Mouse (Mus musculus) liver, embryonic 13.5 days (tissue): ENCODE data around the gene Tiam2. TPM values are rescaled to one million over a fixed set of nuclear protein-coding genes. Genes with fewer than 3 reads are reported as not detected.
"Not testable (repeated sequence)": the region's sequence is repeated elsewhere in the genome, so short reads cannot be mapped to it uniquely, and the experiment has no call there.

Experiments
- ATAC-seq: fragments of 200-750 bp; cut with Nextera tagmentation; 2 replicates; pipeline ENCODE4 v1.8.0; 2017; ENCODE audit warnings: low read depth, mild to moderate bottlenecking, moderate number of reproducible peaks, moderate library complexity
- DNase-seq: peaks from one replicate; pipeline ENCODE4 v3.0.0; 2022
- H3K27ac ChIP-seq: fragments of 300-500 bp; sonication (generic); 2 replicates; pipeline ENCODE4 v1.5.1; 2015; ENCODE audit warnings: moderate library complexity, mild to moderate bottlenecking, inconsistent platforms
- H3K27me3 ChIP-seq: fragments of 300-500 bp; sonication (generic); 2 replicates; pipeline ENCODE4 v1.6.1; 2015; ENCODE audit warnings: mild to moderate bottlenecking, inconsistent platforms
- H3K36me3 ChIP-seq: fragments of 300-500 bp; sonication (generic); 2 replicates; pipeline ENCODE4 v1.6.1; 2015; ENCODE audit warnings: mild to moderate bottlenecking, inconsistent platforms
- H3K4me1 ChIP-seq: fragments of 300-500 bp; sonication (generic); replicated peaks from 2 replicates; pipeline ENCODE4 v1.6.1; 2015; ENCODE audit warnings: inconsistent platforms
- H3K4me2 ChIP-seq: fragments of 300-500 bp; sonication (generic); 2 replicates; pipeline ENCODE4 v1.6.1; 2015; ENCODE audit warnings: inconsistent platforms, mild to moderate bottlenecking, moderate library complexity
- H3K4me3 ChIP-seq: fragments of 300-500 bp; sonication (generic); replicated peaks from 2 replicates; pipeline ENCODE4 v1.5.1; 2015; ENCODE audit warnings: mild to moderate bottlenecking, inconsistent platforms
- H3K9ac ChIP-seq: fragments of 300-500 bp; sonication (generic); 2 replicates; pipeline ENCODE4 v1.6.1; 2015; ENCODE audit warnings: mild to moderate bottlenecking, inconsistent platforms
- H3K9me3 ChIP-seq: fragments of 300-500 bp; sonication (generic); replicated peaks from 2 replicates; pipeline ENCODE4 v1.6.1; 2016; ENCODE audit warnings: inconsistent platforms
- WGBS: fragments of 180-500 bp; shearing (Covaris S2); methylation state at CpG from one replicate; pipeline ENCODE4 v1.1.7; 2015; ENCODE audit not compliant: insufficient replicate concordance; 5-methylcytosine and 5-hydroxymethylcytosine counted together
- polyA plus RNA-seq: library from polyadenylated mRNA; unstranded; fragments of >200 nt; fragmentation: Nextera tagmentation; extraction: Ambion mirVana; gene quantifications from 2 replicates; pipeline ENCODE4 v1.2.1, GENCODE M21; 2015

The Tiam2 gene
- polyA plus RNA-seq, 1 experiment from 2014 or later, result 0.59 TPM

DNA sequence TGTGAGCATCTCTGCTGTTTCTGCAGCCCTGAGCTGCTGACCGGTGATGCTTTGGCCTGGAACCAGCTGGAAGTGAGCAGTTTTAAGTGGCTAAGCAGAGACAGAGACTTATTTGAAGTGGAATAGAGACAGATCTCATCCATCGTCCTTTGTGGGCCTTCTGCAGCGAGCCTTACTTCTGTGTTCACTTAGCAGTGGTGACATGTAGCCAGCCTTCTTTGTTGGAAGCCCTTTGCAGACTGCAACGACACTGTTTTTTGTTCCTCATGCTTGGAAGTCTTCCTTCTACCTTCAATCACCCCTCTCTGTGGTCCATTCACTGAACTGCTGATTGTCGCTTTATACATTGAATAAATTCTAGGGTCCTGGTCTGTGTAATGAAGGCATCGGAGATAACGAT lies 18.5 kb downstream of the Tiam2 start:
- H3K36me3 ChIP-seq, result no peaks in the 10 kb centered on the region
- no peak overlapping the region for H3K27ac ChIP-seq
- H3K4me1 ChIP-seq, result no peaks in the 10 kb centered on the region
- no peaks in the 10 kb centered on the region for H3K9me3 ChIP-seq
- ATAC-seq (no peak), DNase-seq (no peak)
- 74% methylated on average over 7 of the region's 7 CpGs for WGBS
- no peaks in the 10 kb centered on the region for H3K27me3 ChIP-seq
- no peak overlapping the region for H3K4me2 ChIP-seq
- no peak overlapping the region for H3K4me3 ChIP-seq
- no peak overlapping the region for H3K9ac ChIP-seq

DNA sequence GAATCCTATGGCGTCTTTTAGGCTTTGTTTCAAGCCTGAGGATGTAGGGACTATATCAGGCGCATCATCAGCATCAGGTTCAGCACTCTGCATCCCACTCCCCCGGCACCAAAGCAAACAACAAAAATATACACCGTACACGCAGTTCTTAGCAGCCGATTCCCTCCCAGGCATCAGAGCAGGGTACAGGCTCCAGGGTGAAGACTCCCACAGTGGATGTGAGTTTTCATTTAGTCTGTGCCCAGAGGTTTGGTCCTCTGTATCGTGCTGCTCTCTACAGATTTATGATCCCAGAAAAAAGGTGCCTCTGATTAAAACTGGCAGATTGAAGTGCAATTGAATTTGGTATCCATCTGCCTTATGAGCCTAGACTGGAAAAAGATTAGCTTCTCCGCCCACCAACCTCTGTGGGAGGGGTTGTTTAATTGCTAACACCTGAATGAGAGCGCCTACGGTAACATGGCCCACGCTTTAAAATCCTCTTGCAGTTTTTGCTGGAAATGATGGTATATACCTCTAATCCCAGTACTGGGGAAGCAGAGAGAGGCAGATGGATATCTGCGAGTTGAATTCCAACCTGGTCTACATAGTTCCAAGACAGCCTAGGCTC lies 19.0 kb downstream of the Tiam2 start:
- DNase-seq, result no peak
- no peaks in the 10 kb centered on the region for H3K9me3 ChIP-seq
- WGBS, result 67% methylated on average over 12 of the region's 12 CpGs
- H3K4me1 ChIP-seq, result no peaks in the 10 kb centered on the region
- no peak for ATAC-seq
- no peaks in the 10 kb centered on the region for H3K27me3 ChIP-seq
- no peak overlapping the region for H3K4me3 ChIP-seq
- H3K27ac ChIP-seq, result no peak overlapping the region
- H3K9ac ChIP-seq, result no peak overlapping the region
- H3K4me2 ChIP-seq, result no peak overlapping the region
- no peaks in the 10 kb centered on the region for H3K36me3 ChIP-seq

DNA sequence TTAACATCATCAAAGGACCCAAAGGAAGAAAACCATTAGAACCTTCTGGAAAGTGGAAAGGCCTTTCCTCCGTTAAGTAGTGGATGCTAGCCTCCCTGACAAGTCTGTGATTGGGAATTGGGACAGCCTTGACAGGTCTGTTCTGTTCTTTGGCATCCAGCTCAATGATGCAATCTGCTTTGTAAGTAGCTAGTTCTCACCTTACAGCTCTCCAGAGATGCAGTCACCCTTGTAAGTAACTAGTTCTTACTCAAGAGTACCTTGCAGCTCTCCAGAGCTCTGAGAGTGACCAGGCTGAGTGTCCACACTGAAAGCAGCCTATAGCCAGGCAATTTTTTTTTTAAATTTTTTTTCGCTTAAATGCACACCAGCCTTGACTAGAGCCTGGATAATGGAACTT lies 21.4 kb downstream of the Tiam2 start:
- H3K27me3 ChIP-seq, result no peaks in the 10 kb centered on the region
- DNase-seq (no peak), ATAC-seq (no peak)
- H3K36me3 ChIP-seq, result no peaks in the 10 kb centered on the region
- WGBS, result 52% methylated on average over 2 of the region's 2 CpGs
- H3K4me2 ChIP-seq, result no peak overlapping the region
- no peaks in the 10 kb centered on the region for H3K9me3 ChIP-seq
- no peak overlapping the region for H3K27ac ChIP-seq
- H3K9ac ChIP-seq, result no peak overlapping the region
- no peaks in the 10 kb centered on the region for H3K4me1 ChIP-seq
- H3K4me3 ChIP-seq, result no peak overlapping the region

DNA sequence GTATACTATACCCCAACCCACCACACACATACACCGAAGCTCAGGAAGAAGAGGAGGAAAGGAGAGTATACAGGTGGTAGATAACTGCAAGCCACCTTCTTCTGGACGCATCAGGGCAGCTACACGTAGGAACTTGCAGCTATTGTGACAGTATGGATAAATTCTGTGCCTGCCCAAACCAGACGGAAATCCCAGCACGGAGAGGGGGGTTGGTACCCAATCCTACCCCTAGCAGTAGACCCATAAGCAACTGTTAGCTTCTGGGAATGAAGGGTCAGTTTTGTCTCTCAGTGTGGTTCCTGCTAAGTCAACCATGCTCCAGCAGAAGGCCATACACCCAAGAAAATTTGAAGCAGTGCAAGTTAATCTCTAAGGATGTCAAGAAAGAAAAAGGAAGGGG lies 23.0 kb downstream of the Tiam2 start:
- no peak overlapping the region for H3K4me2 ChIP-seq
- ATAC-seq (no peak), DNase-seq (no peak)
- 66% methylated on average over 5 of the region's 5 CpGs for WGBS
- H3K27me3 ChIP-seq, result no peaks in the 10 kb centered on the region
- no peaks in the 10 kb centered on the region for H3K4me1 ChIP-seq
- no peak overlapping the region for H3K4me3 ChIP-seq
- no peaks in the 10 kb centered on the region for H3K9me3 ChIP-seq
- H3K27ac ChIP-seq, result no peak overlapping the region
- no peak overlapping the region for H3K9ac ChIP-seq
- no peaks in the 10 kb centered on the region for H3K36me3 ChIP-seq

DNA sequence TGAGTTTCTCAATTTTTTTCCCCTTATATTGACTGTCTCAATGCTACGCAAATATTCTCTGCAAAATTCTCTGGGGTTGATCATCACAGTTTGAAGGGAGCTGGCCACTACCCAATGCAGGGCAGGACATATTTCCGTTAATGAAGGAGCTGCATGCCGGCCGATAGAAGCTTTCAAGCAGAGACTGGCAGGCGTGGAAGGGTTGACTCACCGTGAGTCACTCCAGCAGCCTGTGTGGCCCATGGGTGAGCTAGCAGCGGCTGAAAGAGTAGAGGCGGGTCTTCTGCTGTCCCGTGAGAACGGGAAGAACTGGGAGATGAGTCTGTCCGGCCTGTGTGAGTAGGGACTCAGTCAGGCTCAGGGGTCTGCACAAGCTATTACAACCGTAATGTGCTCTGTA lies 23.6 kb downstream of the Tiam2 start:
- WGBS, result 54% methylated on average over 12 of the region's 12 CpGs
- Histone ChIP-seq H3K27ac (no peak overlapping the region), H3K4me3 (no peak overlapping the region), H3K9ac (no peak overlapping the region), H3K27me3 (no peaks in the 10 kb centered on the region), H3K4me2 (no peak overlapping the region), H3K36me3 (no peaks in the 10 kb centered on the region), H3K4me1 (no peaks in the 10 kb centered on the region), H3K9me3 (no peaks in the 10 kb centered on the region)
- ATAC-seq (no peak), DNase-seq (no peak)

DNA sequence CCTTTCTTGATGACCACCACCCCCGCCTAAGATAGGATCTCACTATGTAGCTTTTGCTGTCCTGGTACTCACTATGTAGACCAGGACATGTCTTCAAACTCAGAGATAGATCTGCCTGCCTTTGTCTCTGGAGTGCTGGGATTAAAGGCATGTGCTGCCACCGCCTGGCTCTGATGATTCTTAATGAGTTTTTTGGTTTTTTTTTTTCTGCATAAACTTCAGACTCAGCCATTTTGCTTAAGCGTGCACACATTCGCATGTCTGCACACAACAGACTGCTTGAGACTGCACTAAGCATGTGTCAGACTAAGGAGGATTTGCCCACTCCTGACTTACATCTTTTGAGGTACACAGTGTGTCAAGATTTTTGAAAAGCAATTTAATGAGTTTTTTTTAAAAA lies 24.0 kb downstream of the Tiam2 start:
- H3K4me1 ChIP-seq, result no peaks in the 10 kb centered on the region
- H3K4me2 ChIP-seq, result no peak overlapping the region
- no peaks in the 10 kb centered on the region for H3K27me3 ChIP-seq
- DNase-seq, result no peak
- no peaks in the 10 kb centered on the region for H3K9me3 ChIP-seq
- H3K27ac ChIP-seq, result no peak overlapping the region
- ATAC-seq, result no peak
- no peaks in the 10 kb centered on the region for H3K36me3 ChIP-seq
- no peak overlapping the region for H3K4me3 ChIP-seq
- no peak overlapping the region for H3K9ac ChIP-seq
- WGBS, result 69% methylated on average over 4 of the region's 4 CpGs

DNA sequence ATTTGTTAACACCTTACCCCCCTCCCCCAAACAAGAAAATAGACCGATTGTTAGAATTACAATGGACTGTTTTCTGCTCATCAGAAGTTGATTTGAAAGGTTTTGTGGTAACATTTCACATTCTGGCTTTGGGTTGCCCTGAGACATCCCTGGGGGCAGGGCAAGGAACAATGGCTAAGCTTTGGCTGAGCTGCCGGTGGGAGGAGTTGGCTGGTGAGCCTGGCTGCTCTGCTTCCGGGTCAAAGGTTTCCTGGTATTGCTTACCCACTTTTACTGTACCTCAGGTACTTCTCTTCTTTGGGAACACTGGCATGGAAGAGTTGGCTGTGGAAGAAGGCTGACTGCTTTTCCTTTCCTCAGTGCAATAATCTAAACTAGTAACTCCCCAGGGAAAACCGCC lies 25.3 kb downstream of the Tiam2 start:
- H3K4me1 ChIP-seq, result no peaks in the 10 kb centered on the region
- H3K36me3 ChIP-seq, result no peaks in the 10 kb centered on the region
- no peak for DNase-seq
- 56% methylated on average over 4 of the region's 4 CpGs for WGBS
- H3K9ac ChIP-seq, result no peak overlapping the region
- ATAC-seq, result no peak
- no peak overlapping the region for H3K4me3 ChIP-seq
- no peaks in the 10 kb centered on the region for H3K9me3 ChIP-seq
- H3K4me2 ChIP-seq, result no peak overlapping the region
- H3K27ac ChIP-seq, result no peak overlapping the region
- no peaks in the 10 kb centered on the region for H3K27me3 ChIP-seq

DNA sequence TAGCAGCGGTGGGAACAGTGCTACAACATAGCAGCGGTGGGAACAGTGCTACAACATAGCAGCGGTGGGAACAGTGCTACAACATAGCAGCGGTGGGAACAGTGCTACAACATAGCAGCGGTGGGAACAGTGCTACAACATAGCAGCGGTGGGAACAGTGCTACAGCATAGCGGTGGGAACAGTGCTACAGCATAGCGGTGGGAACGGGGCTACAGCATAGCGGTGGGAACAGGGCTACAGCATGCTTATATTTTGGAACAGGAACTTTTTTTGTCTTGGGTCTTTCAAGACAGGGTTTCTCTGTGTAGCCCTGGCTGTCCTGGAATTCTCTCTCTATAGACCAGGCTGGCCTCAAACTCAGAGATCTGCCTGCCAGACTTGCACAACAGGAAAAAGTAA lies 26.8 kb downstream of the Tiam2 start:
- DNase-seq, ATAC-seq: not testable (repeated sequence)
- WGBS, result 84% methylated on average over 10 of the region's 10 CpGs

DNA sequence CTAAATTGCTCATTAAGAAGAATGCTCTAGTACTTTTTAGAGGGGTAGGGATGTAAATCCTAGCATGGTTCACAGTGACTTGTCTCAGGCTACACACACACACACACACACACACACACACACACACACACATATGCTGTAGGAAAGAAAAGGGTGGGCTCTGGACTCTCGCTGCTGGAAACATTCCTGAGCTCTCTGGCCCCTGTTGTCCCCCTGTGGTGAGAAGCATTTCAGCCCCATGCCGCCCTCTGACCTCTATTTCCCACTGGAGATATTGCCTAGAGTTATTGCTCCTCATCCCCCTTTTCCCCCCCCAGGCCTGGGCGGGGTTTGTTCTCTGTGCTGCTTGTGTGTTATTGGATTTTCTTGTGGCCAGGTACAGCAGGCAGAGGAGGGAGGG lies 28.5 kb downstream of the Tiam2 start:
- Histone ChIP-seq H3K4me2 (no peak overlapping the region), H3K36me3 (no peaks in the 10 kb centered on the region), H3K4me1 (no peaks in the 10 kb centered on the region), H3K9me3 (no peaks in the 10 kb centered on the region), H3K27ac (no peak overlapping the region), H3K9ac (no peak overlapping the region), H3K4me3 (no peak overlapping the region), H3K27me3 (no peaks in the 10 kb centered on the region)
- DNase-seq, result no peak
- WGBS, result 53% methylated on average over 3 of the region's 3 CpGs
- ATAC-seq, result no peak

More for the DNA sequence above, 26.8 kb downstream of the Tiam2 start:
- H3K36me3 ChIP-seq, H3K27ac ChIP-seq, H3K27me3 ChIP-seq, H3K4me2 ChIP-seq, H3K9me3 ChIP-seq, H3K9ac ChIP-seq, H3K4me1 ChIP-seq, H3K4me3 ChIP-seq: not testable (repeated sequence)

DNA sequence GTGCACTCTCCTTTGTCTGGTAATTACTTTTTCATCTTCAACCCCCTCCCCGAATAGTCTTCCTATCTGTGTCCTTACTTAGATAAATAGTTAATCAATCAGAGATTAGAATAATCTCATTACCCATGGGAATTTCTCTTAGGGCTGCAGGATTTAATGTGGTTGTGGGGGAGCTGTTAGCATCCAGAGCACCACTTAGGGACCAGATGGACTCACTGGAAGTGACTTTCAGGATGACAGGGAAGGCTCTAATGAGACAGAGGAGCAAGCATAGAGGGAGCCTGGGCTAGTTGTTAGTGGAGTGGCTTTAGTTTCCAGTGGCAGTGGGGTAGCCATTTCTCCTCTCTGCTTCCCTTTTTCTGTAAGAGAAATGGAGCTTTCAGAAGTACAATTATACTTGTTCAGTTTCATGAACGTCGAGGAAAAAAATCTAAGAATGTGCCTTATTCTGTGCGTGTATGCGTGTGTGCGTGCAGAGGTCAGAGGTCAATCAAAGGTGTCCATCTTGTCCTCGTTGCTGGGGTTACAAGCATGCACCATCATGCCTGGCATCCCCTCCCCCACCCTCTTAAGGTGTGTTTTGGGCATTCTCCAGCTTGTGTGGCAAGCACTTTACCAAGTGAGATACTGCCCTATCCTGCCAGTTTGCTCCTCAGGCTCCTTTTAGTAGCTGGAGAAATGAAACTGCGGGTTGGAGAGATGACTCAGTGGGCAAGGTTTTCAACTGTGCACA lies 30.4 kb downstream of the Tiam2 start:
- no peaks in the 10 kb centered on the region for H3K9me3 ChIP-seq
- H3K9ac ChIP-seq, result no peak overlapping the region
- ATAC-seq (no peak), DNase-seq (no peak)
- no peaks in the 10 kb centered on the region for H3K27me3 ChIP-seq
- H3K27ac ChIP-seq, result no peak overlapping the region
- no peaks in the 10 kb centered on the region for H3K36me3 ChIP-seq
- WGBS, result 70% methylated on average over 8 of the region's 8 CpGs
- no peaks in the 10 kb centered on the region for H3K4me1 ChIP-seq
- H3K4me3 ChIP-seq, result no peak overlapping the region
- no peak overlapping the region for H3K4me2 ChIP-seq

DNA sequence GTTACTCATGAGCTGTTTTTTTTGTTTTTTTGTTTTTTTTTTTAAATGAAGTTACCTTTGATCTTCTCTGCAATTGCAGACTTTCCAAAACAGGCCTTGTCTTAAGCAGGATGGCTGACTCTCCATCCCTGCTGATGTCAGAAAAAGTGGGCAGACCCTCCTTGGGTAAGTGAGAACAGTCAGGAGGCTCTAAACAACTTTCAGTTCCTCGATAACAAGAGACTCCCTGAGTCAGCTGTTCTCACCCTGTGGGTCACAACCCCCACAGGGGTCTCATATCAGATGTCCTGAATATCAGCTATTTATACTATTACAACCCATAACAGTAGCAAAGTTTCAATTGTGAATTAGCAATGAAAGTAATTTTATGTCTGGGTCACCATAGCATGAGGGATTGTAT lies 33.9 kb downstream of the Tiam2 start:
- H3K4me3 ChIP-seq, result no peak overlapping the region
- no peaks in the 10 kb centered on the region for H3K36me3 ChIP-seq
- H3K27me3 ChIP-seq, result no peaks in the 10 kb centered on the region
- ATAC-seq (no peak), DNase-seq (no peak)
- no peak overlapping the region for H3K4me2 ChIP-seq
- no peaks in the 10 kb centered on the region for H3K9me3 ChIP-seq
- no peak overlapping the region for H3K9ac ChIP-seq
- no peaks in the 10 kb centered on the region for H3K4me1 ChIP-seq
- H3K27ac ChIP-seq, result no peak overlapping the region
- 27% methylated on average over 1 of the region's 1 CpGs for WGBS

DNA sequence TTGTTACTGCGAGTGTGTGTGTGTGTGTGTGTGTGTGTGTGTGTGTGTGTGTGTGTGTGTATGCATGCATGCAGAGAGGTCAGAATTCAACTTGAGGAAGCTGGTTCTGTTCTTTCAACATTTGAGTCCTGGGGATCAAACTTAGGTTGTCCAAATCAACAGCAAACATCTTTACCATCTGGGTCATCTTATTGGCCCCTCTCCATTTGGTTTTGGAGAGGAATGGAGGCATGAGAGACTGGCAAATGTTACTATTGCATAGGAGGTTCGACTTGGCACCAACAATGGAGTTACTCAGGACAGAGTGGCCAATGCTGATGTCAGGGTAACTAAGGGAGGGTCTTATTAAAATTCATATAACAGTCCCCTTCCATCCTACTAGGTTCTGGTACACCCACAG lies 35.4 kb downstream of the Tiam2 start:
- H3K9me3 ChIP-seq, result no peaks in the 10 kb centered on the region
- no peak overlapping the region for H3K4me2 ChIP-seq
- H3K36me3 ChIP-seq, result no peaks in the 10 kb centered on the region
- 48% methylated on average over 2 of the region's 2 CpGs for WGBS
- ATAC-seq, result no peak
- H3K27me3 ChIP-seq, result no peaks in the 10 kb centered on the region
- H3K4me1 ChIP-seq, result no peaks in the 10 kb centered on the region
- H3K4me3 ChIP-seq, result no peak overlapping the region
- no peak for DNase-seq
- no peak overlapping the region for H3K27ac ChIP-seq
- no peak overlapping the region for H3K9ac ChIP-seq
